29 mouse cellular contexts compared by ENCODE assay signal in the genomic region with DNA sequence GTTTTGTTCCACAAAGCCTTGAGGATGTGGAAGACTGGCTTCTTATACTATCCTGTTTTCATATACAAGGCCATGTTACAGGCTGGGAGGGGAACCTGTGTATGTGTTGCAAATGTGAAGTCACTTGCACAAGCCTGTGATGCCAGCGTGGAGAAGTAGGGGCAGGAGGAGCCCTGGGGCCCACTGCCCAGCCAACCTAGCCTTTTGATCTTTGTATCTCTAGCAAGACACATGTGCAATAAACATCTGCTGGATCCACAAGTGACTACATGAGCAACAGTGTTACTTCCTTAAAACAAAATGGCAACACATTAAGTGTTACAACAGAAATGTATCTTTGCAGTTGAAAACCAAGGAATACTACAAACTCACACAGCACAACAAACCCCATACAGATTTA. TPM values are rescaled to one million over a fixed set of nuclear protein-coding genes. Genes with fewer than 3 reads are reported as not detected.
A peak's percentile ranks its signal among the peaks of the same experiment; 100 is the strongest.
DNase-seq lines count a peak whose midpoint lies in the region; ATAC-seq and TF ChIP-seq lines count a peak whose summit lies in the region.
"Had no signal": no experiment of that assay in that cellular context is flagged by ENCODE, and none has a peak within 500 bp of the region (broad histone marks: within the 10 kb centered on the region; RNA-seq: fewer than 3 reads in every experiment).

No protein-coding gene starts in this region.

- WGBS in liver, embryonic 15.5 days (ENCODE audit: insufficient replicate concordance): 26% methylated on average over 1 of the region's 1 CpGs
- 35% methylated on average over 1 of the region's 1 CpGs for WGBS in liver, embryonic 12.5 days (ENCODE audit: insufficient replicate concordance)
- WGBS in stomach, embryonic 16.5 days: 68% methylated on average over 1 of the region's 1 CpGs
- WGBS in stomach, postnatal 0 days: 71% methylated on average over 1 of the region's 1 CpGs
- 50% methylated on average over 1 of the region's 1 CpGs for WGBS in limb, embryonic 13.5 days
- WGBS in forebrain, embryonic 13.5 days: 67% methylated on average over 1 of the region's 1 CpGs

- no peak overlapping the region for H3K9ac ChIP-seq in liver, embryonic 15.5 days
- no peak overlapping the region for H3K9ac ChIP-seq in liver, embryonic 12.5 days
- no peak overlapping the region for H3K9ac ChIP-seq in stomach, embryonic 16.5 days (ENCODE audit: low read length)
- no peak overlapping the region for H3K9ac ChIP-seq in stomach, postnatal 0 days (ENCODE audit: low read length)
- no peak overlapping the region for H3K9ac ChIP-seq in limb, embryonic 13.5 days
- H3K9ac ChIP-seq in forebrain, embryonic 13.5 days: no peak overlapping the region
- H3K9ac ChIP-seq: forebrain, embryonic 12.5 days; heart, embryonic 15.5 days; hindbrain, embryonic 12.5 days; intestine, embryonic 15.5 days; lung, embryonic 14.5 days; neural tube, embryonic 15.5 days had no signal

- no peak overlapping the region for H3K4me2 ChIP-seq in liver, embryonic 15.5 days
- H3K4me2 ChIP-seq in liver, embryonic 12.5 days: no peak overlapping the region
- no peak overlapping the region for H3K4me2 ChIP-seq in stomach, embryonic 16.5 days (ENCODE audit: low read depth, low read length)
- H3K4me2 ChIP-seq in stomach, postnatal 0 days (replicated peaks; ENCODE audit: low read depth): no peak overlapping the region
- no peak overlapping the region for H3K4me2 ChIP-seq in limb, embryonic 13.5 days (replicated peaks)
- H3K4me2 ChIP-seq in forebrain, embryonic 13.5 days: no peak overlapping the region
- H3K4me2 ChIP-seq: forebrain, embryonic 12.5 days; heart, embryonic 15.5 days; hindbrain, embryonic 12.5 days; intestine, embryonic 15.5 days; lung, embryonic 14.5 days; neural tube, embryonic 15.5 days had no signal

- H3K4me3 ChIP-seq in liver, embryonic 15.5 days (replicated peaks): no peak overlapping the region
- no peak overlapping the region for H3K4me3 ChIP-seq in liver, embryonic 12.5 days
- no peak overlapping the region for H3K4me3 ChIP-seq in stomach, embryonic 16.5 days (replicated peaks; ENCODE audit: low read length)
- no peak overlapping the region for H3K4me3 ChIP-seq in stomach, postnatal 0 days (ENCODE audit: low read depth, low read length)
- no peak overlapping the region for H3K4me3 ChIP-seq in limb, embryonic 13.5 days
- no peak overlapping the region for H3K4me3 ChIP-seq in forebrain, embryonic 13.5 days
- H3K4me3 ChIP-seq: forebrain, embryonic 12.5 days; heart, embryonic 10.5 days; heart, embryonic 15.5 days; hindbrain, embryonic 12.5 days; intestine, embryonic 15.5 days; neural tube, embryonic 15.5 days had no signal

- no peaks in the 10 kb centered on the region for H3K9me3 ChIP-seq in liver, embryonic 15.5 days (replicated peaks)
- no peaks in the 10 kb centered on the region for H3K9me3 ChIP-seq in liver, embryonic 12.5 days (replicated peaks)
- no peaks in the 10 kb centered on the region for H3K9me3 ChIP-seq in stomach, embryonic 16.5 days (replicated peaks; ENCODE audit: control insufficient read depth, low read length)
- no peaks in the 10 kb centered on the region for H3K9me3 ChIP-seq in stomach, postnatal 0 days (ENCODE audit: control insufficient read depth, low read length)
- H3K9me3 ChIP-seq in limb, embryonic 13.5 days: no peaks in the 10 kb centered on the region; the same call in 1 of the 2 replicates
- H3K9me3 ChIP-seq in forebrain, embryonic 13.5 days (replicated peaks): no peaks in the 10 kb centered on the region
- H3K9me3 ChIP-seq: forebrain, embryonic 12.5 days; heart, embryonic 10.5 days; heart, embryonic 15.5 days; hindbrain, embryonic 12.5 days; intestine, embryonic 15.5 days; neural tube, embryonic 15.5 days had no signal

- TF ChIP-seq EP300 in stomach, postnatal 0 days (optimal IDR thresholded peaks at IDR 0.05): no peak

- no peak overlapping the region for H3K27ac ChIP-seq in liver, embryonic 15.5 days (replicated peaks)
- H3K27ac ChIP-seq in liver, embryonic 12.5 days: no peak overlapping the region
- H3K27ac ChIP-seq in stomach, embryonic 16.5 days (ENCODE audit: low read length): 0 out of 2 replicates have a peak overlapping the region, but pooled peaks have one; percentile 24
- no peak overlapping the region for H3K27ac ChIP-seq in stomach, postnatal 0 days (replicated peaks)
- H3K27ac ChIP-seq in limb, embryonic 13.5 days: peak overlapping the region; percentile 74; the same call in 1 of the 2 replicates
- H3K27ac ChIP-seq in forebrain, embryonic 13.5 days: no peak overlapping the region
- H3K27ac ChIP-seq: forebrain, embryonic 12.5 days; heart, embryonic 10.5 days; heart, embryonic 15.5 days; hindbrain, embryonic 12.5 days; hindbrain, postnatal 0 days; intestine, embryonic 15.5 days; neural tube, embryonic 15.5 days had no signal

- 0 out of 2 replicates have a peak, but pooled peaks have one; percentile 31 for ATAC-seq in liver, embryonic 15.5 days (ENCODE audit: insufficient read depth)
- ATAC-seq in liver, embryonic 12.5 days: no peak
- ATAC-seq in stomach, embryonic 16.5 days (ENCODE audit: insufficient read depth, low FRiP score): no peak
- no peak for ATAC-seq in stomach, postnatal 0 days (ENCODE audit: low FRiP score, low TSS enrichment)
- no peak for ATAC-seq in limb, embryonic 13.5 days (ENCODE audit: low FRiP score, low read depth)
- 0 out of 2 replicates have a peak, but pooled peaks have one; percentile 17 for ATAC-seq in monocyte, adult 5-6 weeks (replicated peaks; ENCODE audit: insufficient number of reproducible peaks, low FRiP score, low TSS enrichment, poor library complexity, severe bottlenecking)
- ATAC-seq in forebrain, embryonic 13.5 days: no peak
- ATAC-seq: hindbrain, postnatal 0 days; intestine, embryonic 15.5 days had no signal

- TF ChIP-seq CTCF in stomach, postnatal 0 days (IDR thresholded peaks at IDR 0.05; ENCODE audit: low read depth): no peak

- peaks cover 10% of the 10 kb centered on the region; the same call in 1 of the 2 replicates for H3K4me1 ChIP-seq in liver, embryonic 15.5 days (replicated peaks)
- H3K4me1 ChIP-seq in liver, embryonic 12.5 days: peaks cover 16% of the 10 kb centered on the region
- H3K4me1 ChIP-seq in stomach, embryonic 16.5 days (ENCODE audit: control insufficient read depth, insufficient read depth, low read length): no peaks in the 10 kb centered on the region
- 0 out of 2 replicates have a peak, but pooled peaks cover 3% of the 10 kb centered on the region for H3K4me1 ChIP-seq in stomach, postnatal 0 days (replicated peaks; ENCODE audit: control insufficient read depth, insufficient read depth)
- H3K4me1 ChIP-seq in limb, embryonic 13.5 days: peaks cover 34% of the 10 kb centered on the region
- H3K4me1 ChIP-seq in forebrain, embryonic 13.5 days: no peaks in the 10 kb centered on the region
- H3K4me1 ChIP-seq: forebrain, embryonic 12.5 days; heart, embryonic 10.5 days; heart, embryonic 15.5 days; hindbrain, embryonic 12.5 days; intestine, embryonic 15.5 days; neural tube, embryonic 15.5 days had no signal

- H3K27me3 ChIP-seq in liver, embryonic 15.5 days: no peaks in the 10 kb centered on the region
- H3K27me3 ChIP-seq in liver, embryonic 12.5 days (replicated peaks): no peaks in the 10 kb centered on the region; the same call in 1 of the 2 replicates
- H3K27me3 ChIP-seq in stomach, embryonic 16.5 days (ENCODE audit: control insufficient read depth, insufficient read depth, low read length): no peaks in the 10 kb centered on the region
- H3K27me3 ChIP-seq in stomach, postnatal 0 days (ENCODE audit: control insufficient read depth, insufficient read depth, low read length): no peaks in the 10 kb centered on the region
- no peaks in the 10 kb centered on the region for H3K27me3 ChIP-seq in limb, embryonic 13.5 days
- H3K27me3 ChIP-seq in forebrain, embryonic 13.5 days: no peaks in the 10 kb centered on the region
- H3K27me3 ChIP-seq: forebrain, embryonic 12.5 days; heart, embryonic 15.5 days; hindbrain, embryonic 12.5 days; intestine, embryonic 15.5 days; neural tube, embryonic 15.5 days had no signal

- DNase-seq in stomach, postnatal 0 days (ENCODE audit: low spot score): no peak
- no peak for DNase-seq in yolk sac, embryonic 10.5 days (ENCODE audit: low spot score)
- DNase-seq: adrenal gland, postnatal 10 days; B cell, adult 2 months; cerebellum, adult 11 months; cerebellum, adult 9-10 months; cerebellum, postnatal 36 days; embryo, embryonic 11 days; gastrocnemius, postnatal 10 days; heart, postnatal 36 days; kidney, adult 2 months; kidney, postnatal 10 days; midbrain, embryonic 14.5 days; spleen, adult 18-20 months; thymus, postnatal 4 days had no signal

- H3K36me3 ChIP-seq in liver, embryonic 15.5 days (replicated peaks): no peaks in the 10 kb centered on the region
- no peaks in the 10 kb centered on the region for H3K36me3 ChIP-seq in liver, embryonic 12.5 days
- no peaks in the 10 kb centered on the region for H3K36me3 ChIP-seq in stomach, embryonic 16.5 days (ENCODE audit: control insufficient read depth, insufficient read depth, low read length)
- no peaks in the 10 kb centered on the region for H3K36me3 ChIP-seq in stomach, postnatal 0 days (ENCODE audit: control insufficient read depth, insufficient read depth, low read length)
- no peaks in the 10 kb centered on the region for H3K36me3 ChIP-seq in limb, embryonic 13.5 days
- H3K36me3 ChIP-seq in forebrain, embryonic 13.5 days (ENCODE audit: poor library complexity, severe bottlenecking): no peaks in the 10 kb centered on the region
- H3K36me3 ChIP-seq: forebrain, embryonic 12.5 days; heart, embryonic 10.5 days; heart, embryonic 15.5 days; hindbrain, embryonic 12.5 days; intestine, embryonic 15.5 days; neural tube, embryonic 15.5 days had no signal

RNA-seq across cellular contexts. Expression of a gene that starts 13.1 kb away (rescaled TPM):
- 14.6 and 15.6 TPM in 2 replicates for polyA plus RNA-seq in liver, embryonic 15.5 days (2015; fragmentation: Nextera tagmentation; extraction: Ambion mirVana)
- polyA plus RNA-seq in liver, embryonic 12.5 days (2016; fragmentation: Nextera tagmentation; extraction: Ambion mirVana): 17.2 and 19.6 TPM in 2 replicates
- polyA plus RNA-seq in stomach, embryonic 16.5 days (2015; fragmentation: Nextera tagmentation; extraction: Ambion mirVana): 119 and 131 TPM in 2 replicates
- 101 TPM in 2 replicates for polyA plus RNA-seq in stomach, postnatal 0 days (2015; fragmentation: Nextera tagmentation; extraction: Ambion mirVana)
- 250 and 254 TPM in 2 replicates for polyA plus RNA-seq in limb, embryonic 13.5 days (2015; fragmentation: Nextera tagmentation; extraction: Ambion mirVana)
- 27.0 to 41.7 TPM (median 31.3 TPM) in 3 replicates for total RNA-seq in monocyte, adult 5-6 weeks (2017)
- polyA plus RNA-seq in forebrain, embryonic 13.5 days (2015; fragmentation: Nextera tagmentation; extraction: Ambion mirVana): 23.9 and 29.9 TPM in 2 replicates

Comparison
In these comparisons a context has a peak if more than half of its experiments do, and no peak if none do; other contexts are left out.
1. ATAC-seq: peak in liver, embryonic 15.5 days (single experiment) and monocyte, adult 5-6 weeks (single experiment); none in liver, embryonic 12.5 days (single experiment), stomach, embryonic 16.5 days (single experiment), stomach, postnatal 0 days (single experiment), limb, embryonic 13.5 days (single experiment) and forebrain, embryonic 13.5 days (single experiment).
2. H3K27ac ChIP-seq: peak in stomach, embryonic 16.5 days (single experiment) and limb, embryonic 13.5 days (single experiment); none in liver, embryonic 15.5 days (single experiment), liver, embryonic 12.5 days (single experiment), stomach, postnatal 0 days (single experiment) and forebrain, embryonic 13.5 days (single experiment).